Mouse (Mus musculus) right cerebral cortex, postnatal 36 days (tissue): ENCODE measurements around the gene Arl2.
"Not testable (repeated sequence)": the region's sequence is repeated elsewhere in the genome, so short reads cannot be mapped to it uniquely, and the experiment has no call there.

Source experiments
- DNase-seq, 2 experiments: peaks; one replicate each; pipeline ENCODE4 v3.0.0; 2022; ENCODE audit warnings: low spot score in 2 of 2, mixed read lengths in 1 of 2

The Arl2 gene

DNA sequence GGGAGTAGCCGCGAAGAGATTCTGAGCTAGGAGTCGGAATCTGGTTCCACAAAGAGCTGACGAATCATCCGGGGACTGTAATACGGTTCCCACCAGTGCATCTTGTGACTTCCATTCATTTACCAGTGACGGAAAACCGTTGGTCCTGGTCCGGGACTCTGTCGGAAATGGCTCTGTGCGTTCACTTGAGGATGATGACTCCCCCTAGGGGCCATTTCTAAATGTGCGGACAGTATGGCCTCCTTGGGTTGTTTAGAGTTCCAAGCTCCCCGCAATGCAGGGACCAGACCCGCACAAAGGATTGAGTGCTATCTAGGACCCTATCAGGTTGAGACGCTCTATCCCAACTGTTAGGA is at the start of gene Arl2:
TSS of gene Arl2 (minus strand) at position 155 of the 356 bp plus-strand sequence.
- DNase-seq, result peak; percentile 76 to 79

DNA sequence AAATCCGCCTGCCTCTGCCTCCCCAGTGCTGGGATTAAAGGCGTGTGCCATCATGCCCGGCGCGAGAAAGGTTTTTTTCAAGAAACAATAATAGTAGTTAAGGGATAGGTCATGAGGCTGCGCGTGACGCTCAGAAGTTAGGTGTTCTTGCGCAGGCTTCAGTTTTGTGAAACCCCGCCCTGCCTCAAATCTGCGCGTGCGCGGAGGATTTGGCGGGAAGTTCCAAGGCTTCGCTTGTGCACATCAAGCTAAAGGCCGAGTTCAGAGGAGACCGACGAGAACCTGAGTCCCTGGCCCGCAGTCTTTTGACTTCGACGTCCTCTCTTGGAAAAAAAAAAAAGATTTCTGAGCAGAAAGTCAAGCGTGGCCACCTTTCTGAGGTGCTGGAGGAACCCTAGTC is 42.8 kb upstream of the Arl2 start, which contains the start of gene Majin:
TSS of gene Majin (plus strand) at position 258 of the 400 bp plus-strand sequence.
- DNase-seq, result no peak

DNA sequence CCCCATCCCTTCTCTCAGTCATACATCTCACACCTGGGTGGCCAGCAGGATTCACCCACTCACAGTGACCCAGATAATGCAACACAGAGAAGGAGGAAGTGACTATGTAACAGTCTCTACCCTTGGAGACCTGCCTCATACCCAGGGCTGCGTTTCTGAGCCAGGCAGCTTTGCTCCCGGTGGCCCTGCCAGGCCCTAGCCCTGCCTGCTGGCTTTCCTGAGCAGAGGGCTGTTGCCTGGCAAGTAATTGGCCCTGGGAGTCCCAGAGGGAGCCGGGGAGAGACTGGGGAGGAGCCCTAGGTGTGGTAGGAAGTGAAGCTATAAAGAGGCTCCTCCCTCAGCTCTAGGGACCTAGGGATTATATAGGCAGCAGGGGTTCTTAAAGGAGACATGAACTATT is 41.2 kb upstream of the Arl2 start:
- peak in 1 of 2 experiments; percentile 2 for DNase-seq

DNA sequence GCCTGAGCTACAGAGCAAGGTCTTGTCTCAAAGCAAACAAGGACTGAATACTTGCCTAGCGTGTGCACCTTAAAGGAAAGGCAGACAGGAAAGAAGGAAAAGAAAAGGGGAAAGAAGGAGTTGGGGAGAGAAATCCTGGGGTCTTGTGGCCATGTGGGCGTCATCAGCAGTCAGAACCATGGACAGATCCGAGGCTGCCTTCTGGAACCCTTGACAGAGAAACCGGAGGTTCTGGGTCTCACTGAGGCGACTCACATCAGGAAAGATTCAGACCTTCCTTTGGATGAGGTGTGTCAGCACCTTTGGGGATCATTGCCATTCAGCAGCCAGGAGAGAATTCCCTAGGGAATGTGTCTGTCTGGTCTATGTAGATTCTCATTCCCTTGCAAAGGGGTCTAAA is 40.3 kb upstream of the Arl2 start:
- DNase-seq, result no peak

DNA sequence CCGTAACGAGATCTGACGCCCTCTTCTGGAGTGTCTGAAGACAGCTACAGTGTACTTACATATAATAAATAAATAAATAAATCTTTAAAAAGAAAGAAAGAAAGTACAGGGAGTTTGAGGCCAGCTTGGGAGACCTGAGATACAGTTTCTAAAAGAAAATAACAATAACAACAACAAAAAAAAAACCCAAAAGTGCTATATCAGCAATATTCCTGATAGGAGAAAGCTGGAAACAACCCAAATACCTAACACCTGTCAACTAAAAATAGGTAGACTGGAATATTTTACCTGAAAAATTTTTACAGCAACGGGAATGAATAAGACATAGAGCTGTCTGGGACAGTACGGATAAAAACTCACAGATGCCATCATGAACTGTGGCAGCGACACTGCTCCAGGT is 37.4 kb upstream of the Arl2 start:
- DNase-seq, result no peak

DNA sequence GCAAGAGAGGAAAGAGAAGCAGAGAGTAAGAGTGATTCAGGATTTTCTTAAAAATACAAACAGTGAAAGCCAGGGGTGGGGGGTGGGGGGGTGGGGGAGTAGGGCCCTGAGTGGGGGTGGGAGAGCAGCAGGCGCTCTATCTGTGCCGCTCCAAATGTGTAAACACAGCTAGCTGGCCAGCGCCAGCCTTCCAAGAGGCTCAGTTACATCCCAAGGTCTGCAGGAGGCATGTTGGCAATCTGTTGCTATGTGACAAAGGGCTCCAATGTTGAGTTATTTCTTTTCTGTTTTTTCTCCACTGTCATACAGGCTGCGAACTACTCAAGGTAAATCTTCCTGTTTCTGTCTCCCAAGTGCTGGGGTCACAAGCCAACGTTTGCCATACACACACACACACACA is 33.4 kb upstream of the Arl2 start:
- DNase-seq, result no peak

DNA sequence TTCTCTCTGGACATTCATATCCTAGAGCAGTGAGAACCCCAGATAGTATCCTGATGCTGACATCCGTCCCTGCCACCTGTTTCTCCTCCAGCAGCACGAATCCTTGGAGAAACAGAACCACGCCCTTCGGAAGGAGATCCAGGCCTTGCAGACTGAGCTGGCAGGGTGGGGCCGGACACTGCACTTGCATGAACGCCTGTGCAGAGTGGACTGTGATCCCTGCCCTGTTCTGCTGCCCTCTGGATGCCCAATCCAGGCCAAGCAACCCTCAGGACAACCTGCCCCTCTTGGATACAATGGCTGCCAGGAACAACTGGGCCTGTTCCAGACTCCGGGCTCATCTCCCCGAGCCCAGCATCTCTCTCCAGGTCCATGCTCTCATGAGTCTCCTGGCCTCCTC is 29.9 kb upstream of the Arl2 start:
- DNase-seq, result no peak

DNA sequence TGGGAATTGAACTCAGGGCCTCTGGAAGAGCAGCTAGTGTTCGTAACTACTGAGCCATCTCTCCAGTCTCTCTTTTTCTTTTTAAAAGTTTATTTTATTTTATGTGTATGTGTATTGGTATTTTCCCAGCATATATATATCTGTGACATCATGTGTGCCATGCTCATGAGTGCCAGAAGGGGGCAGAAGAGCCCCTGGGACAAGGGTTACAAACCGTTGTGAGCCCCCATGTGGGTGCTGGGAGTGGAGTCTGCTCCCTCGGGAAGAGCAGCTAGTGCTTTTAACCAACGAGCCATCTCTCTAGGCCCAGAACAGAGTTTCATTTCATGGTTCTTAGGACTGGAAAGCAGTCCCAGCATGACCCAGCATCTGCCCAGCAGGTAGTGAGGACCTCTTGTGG is 25.4 kb upstream of the Arl2 start:
- no peak for DNase-seq

DNA sequence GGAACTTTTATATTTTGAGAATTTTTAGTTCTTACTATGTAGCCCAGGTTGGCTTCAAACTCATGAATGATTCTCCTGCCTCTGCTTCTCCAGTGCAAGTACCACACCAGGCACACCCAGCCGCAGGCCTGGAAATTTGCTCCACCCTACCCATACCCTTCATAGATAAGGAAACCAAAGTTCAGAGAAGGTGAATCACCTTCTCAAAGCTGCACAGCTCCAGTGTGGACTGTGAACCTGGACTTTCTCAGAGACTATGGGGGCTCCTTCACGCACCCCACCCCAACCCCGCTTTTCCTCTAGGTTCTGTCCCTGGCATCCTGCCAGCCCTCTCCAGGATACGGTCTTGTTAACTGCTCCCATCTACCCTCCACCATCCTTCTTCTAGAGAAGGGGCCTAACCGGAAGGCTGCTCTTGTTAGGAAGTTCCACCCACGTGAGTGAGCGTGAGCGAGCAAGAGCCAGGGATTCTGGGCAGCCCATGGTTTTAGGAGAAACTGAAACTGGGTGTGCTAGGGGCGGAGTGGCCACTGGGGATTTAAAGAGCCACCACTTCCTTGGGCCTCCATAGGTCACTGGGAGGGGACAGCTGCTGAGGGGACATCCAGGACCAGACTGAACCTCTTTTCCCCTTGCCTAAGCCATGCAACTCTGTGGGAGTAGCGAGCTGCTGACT is 22.7 kb upstream of the Arl2 start:
- no peak for DNase-seq

DNA sequence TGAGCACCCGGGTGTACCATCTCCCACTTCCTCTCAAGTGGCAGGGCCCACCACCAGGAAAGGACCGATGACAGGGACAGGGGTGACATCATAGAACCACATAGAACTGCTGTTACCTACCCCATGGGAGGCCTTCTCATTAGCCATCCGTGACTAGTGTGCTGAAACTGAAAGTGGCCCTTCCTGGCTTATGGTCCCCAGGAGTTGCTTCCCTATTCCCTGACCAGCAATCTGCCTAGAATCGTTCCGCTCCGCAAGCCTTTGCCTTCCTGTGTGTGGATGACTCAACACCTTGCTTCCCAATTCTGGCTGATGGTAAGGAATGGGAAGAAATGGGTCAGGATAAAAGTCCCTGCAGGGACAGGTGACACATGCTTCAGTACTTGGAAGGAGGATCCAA is 15.9 kb upstream of the Arl2 start:
- no peak for DNase-seq

DNA sequence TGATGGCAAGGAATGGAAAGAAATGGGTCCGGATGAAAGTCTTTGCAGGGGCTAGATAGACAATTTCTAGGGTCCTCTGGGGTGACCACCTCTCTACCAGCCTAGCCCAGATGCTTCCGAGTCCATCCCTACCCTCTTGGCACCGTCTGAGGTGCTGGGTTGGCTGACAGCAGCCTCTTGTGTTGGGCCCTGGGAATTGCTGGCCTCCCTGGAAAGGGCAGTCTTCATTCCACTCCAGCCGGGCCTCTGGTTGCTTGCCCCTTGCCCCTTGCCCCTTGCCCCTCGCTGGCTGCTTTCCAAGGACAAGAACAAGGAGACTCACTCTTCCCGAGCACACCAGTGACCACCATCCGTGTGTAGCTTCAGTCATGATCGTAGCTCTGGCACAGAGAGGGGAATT is 15.0 kb upstream of the Arl2 start:
- no peak for DNase-seq

DNA sequence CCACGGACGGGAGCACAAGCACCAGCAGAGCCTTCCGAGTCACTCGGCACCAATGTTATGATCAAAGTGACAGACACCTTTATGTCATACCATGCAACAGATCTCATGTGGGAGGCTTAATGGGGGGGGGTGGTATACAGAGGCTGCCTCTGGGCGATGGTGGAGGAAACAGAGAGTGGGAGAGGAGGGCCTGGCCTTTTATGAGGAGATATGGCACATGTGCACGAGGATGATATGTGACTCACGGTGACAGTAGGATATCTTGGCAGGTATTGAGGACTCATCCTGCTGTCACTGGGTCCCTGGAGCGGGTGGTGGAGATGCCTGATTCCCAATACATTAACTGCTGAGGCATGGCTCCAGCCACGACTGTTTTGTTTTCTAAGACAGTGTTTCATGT is 13.8 kb upstream of the Arl2 start:
- DNase-seq, result no peak

DNA sequence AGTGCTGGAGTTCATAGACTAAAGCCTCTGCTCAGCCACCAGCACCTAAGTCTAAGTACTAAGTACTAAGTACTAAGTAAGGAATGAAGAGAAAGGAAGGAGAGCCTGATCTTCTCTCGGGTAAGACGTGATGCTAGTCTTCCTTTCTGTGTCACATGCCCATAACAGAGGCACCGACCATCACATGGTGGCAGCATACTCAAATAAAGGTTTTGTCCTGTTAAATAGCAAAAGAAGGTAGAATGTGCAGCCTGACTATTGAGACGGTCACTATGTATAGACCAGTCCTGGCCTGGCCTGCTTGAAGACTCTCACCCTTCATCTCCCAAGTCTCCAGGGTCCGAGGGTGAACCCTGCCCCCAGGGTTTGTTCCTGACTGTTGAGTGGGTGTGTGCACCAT is 3.5 kb upstream of the Arl2 start:
- no peak for DNase-seq

DNA sequence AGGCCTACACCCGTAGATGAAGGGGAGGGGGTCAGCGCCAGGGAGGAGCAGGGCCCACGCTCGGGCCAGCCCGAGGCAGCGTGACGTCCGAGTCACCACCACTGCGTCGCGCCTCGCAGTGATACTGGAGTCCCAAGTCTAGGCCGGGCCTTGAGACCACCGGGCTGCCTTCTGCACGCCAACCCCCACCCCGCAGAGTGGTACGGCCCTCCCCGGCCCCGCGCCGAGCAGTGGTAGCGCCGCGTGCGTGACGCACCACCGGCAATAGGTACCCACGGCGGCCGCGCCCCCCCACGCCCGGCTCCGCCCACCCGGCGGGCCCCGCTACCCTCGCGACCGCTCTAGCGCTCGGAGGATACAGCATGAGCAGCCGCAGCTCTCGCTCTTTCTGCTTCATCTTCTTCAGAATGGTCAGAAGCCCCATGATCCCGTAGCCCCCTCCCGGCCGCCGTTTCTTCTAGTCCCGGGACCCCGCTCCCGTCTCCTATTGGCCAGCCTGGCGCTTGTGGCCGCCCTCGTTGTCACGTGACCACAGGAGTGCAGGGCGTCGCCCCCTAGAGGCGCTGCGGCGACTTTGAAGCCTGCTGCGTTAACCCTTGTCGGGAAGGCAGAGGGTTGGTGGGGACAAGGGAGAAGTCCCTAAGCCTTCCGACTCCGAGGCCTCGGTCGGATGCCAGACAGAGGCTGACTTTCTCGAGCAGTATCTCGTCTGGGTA is 512 bp downstream of the Arl2 start, which contains the start of gene Batf2:
TSS of gene Batf2 (plus strand) at position 306 of the 716 bp plus-strand sequence.
- peak; percentile 88 to 91 for DNase-seq

DNA sequence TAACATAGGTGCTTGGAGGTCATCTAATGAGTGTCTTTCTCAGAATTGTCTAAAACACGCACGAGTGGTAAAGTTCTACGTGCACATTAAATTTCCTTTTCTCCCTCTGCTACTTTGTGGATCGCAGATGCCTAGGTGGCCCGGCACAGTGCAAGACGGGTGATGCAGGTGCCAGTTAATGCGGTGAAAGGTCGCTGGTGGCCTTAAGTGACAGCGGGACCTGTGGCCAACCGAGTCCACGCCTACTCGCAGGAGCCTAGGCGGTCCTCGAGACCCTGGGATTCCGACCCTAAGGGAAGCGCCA is 1.0 kb downstream of the Arl2 start:
- DNase-seq, result no peak

DNA sequence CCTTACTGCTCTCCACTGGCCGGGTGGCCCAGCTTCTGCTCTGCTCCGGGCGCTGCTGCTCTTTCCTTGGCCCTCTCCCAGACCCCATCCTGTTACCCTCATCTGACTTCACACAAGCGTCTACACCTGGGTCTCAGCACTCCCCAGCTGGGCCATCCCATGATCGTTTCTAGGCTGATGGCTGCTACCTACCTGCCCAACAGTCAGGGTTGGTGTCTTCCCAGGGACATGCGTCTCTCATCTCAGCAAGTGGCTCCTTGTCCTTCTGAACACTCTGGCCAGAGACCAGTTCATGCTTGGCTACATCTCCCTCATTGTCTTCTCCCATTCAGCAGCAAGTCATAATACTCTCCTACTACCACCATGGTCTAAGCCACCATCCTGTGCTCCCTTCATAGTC is 1.6 kb downstream of the Arl2 start:
- no peak for DNase-seq

DNA sequence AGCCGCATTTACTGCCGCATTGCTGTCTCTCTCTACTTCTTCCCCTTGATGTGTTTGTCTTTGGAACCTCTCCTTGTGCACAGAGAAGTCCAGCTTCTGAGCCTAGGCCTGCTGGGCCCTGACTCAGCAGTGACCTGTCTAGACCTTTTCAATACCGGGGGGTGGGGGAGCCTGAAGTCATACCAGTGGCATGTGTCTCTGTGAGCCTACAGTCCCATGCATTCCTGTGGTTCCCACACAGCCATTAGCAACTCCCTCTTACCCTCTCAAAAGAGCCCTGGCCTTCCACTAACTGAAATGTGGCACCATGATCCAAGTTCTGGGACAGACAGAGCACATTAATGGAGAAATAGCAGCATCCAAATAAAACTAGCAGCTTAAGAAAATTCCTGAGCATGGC is 5.0 kb downstream of the Arl2 start:
- no peak for DNase-seq

DNA sequence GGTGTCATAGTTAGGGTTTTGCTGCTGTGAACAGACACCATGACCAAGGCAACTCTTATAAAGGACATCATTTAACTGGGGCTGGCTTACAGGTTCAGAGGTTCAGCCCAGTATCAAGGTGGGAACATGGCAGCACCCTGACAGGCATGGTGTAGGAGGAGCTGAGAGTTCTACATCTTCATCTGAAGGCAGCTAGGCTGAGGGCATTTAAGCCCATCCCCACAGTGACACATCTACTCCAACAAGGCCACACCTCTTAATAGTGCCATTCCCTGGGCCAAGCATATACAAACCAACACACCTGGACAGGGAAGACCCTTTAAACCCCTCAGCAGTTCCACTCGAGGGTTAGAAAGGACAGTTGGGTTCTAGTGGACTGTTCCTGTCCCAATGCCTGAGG is 8.2 kb downstream of the Arl2 start:
- not testable (repeated sequence) for DNase-seq

DNA sequence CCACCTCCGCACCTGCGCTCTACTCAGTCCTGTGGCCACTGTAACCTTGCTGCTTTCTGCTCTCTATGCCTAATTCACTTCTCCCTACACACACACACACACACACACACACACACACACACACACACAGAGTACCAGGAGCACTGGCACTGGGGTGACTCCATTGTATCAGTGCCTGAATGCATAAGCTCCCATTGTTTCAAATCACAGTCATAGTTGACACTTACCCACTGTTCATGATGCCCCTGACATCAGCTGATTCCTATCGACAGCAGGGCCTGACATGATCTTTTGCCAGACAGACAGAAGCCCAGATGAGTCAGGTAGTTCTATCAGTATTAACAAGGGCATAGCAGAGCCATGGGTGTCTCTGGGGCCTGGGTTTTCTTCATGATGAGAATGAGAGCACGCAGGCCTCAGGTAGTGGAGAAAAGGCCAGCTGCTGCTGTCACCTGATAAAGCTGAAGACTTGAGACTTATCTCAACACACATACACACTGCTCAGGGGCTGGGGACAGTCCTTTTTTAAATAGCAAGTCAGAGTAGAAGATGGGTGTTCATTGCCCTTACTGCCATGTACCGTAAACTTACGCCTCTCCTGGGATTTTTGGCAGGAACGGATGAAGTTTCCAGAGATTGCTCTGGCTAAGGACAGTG is 9.0 kb downstream of the Arl2 start:
- DNase-seq, result no peak

DNA sequence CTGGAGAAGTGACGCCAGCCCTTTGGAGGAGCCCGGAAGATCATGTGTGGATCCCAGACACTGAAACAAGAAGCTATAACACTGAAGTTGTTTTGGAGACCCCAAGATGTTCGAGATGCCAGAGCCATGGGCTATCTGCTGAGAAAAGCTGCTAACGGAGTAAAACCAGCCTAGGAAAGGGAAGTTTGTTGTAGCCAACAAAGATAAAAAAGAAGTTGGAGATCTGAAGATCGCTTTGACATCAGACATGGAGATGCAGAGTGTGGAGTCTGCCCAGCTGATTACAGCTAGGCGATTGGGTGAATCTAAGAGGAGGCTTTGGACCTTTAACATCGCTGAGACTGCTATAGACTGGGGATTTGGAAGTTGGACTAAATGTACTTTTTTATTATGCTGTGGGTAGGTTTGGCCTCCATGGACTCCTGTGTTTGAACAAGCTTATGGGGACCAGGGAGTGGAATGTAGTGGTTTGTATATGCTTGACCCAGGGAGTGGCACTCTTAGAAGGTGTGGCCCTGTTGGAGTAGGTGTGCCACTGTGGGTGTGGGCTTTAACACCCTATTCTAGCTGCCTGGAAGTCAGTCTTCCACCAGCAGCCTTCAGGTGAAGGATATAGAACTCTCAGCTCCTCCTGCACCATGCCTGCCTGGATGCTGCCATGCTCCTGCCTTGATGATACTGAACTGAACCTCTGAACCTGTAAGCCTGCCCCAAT is 10.8 kb downstream of the Arl2 start:
- DNase-seq, result not testable (repeated sequence)

DNA sequence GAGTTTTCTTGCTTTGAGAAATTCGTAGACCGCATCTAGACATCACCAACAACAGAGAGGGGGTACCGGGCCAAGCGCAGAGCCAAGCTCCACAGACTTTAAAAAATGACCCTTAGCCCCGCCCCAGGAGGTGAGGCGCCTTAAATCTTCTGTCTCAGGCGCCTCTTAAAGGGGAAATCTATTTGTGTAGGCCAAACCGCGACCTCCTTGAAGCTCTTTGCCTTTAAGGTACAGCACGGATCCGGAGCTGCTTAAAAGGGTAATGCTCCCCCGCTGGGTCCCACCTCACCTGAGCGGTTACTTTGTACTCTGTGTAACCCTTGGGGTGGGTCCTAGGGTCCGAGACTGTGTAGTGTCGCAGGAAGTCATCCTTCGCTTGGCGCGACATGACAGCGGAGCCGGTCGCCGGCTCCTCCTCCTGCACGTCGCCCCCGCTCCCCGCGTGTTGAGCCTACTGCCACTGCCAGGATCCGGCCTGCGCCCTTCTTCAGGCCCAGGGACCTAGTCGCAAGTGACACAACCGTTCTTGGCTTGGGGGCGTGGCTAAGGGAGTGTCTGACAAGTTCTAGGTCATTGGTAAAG is 13.5 kb downstream of the Arl2 start, which contains the start of gene Snx15:
TSS of gene Snx15 (minus strand) at position 545 of the 582 bp plus-strand sequence.
- peak; percentile 94 to 95 for DNase-seq
